In genomic region chr8:95852290-95852689, GRCm38 (mm10) we compare ENCODE assay signal across 8 mouse cellular contexts. TPM values are rescaled to one million over a fixed set of nuclear protein-coding genes. Genes with fewer than 3 reads are reported as not detected.
DNase-seq lines count a peak whose midpoint lies in the region; ATAC-seq and TF ChIP-seq lines count a peak whose summit lies in the region.

No protein-coding gene starts in this region.

- WGBS in embryonic facial prominence, embryonic 11.5 days = 76% methylated on average over 4 of the region's 4 CpGs
- 53% methylated on average over 4 of the region's 4 CpGs for WGBS in heart, postnatal 0 days

- H3K9ac ChIP-seq in embryonic facial prominence, embryonic 11.5 days (replicated peaks; ENCODE audit: low read length) = no peak overlapping the region
- peak overlapping the region; percentile 61; the same call in 1 of the 2 replicates for H3K9ac ChIP-seq in heart, postnatal 0 days (replicated peaks; ENCODE audit: low read depth, low read length)

- no peaks in the 10 kb centered on the region for H3K4me1 ChIP-seq in embryonic facial prominence, embryonic 11.5 days (ENCODE audit: control insufficient read depth, insufficient read depth, low read length)
- peaks cover 6% of the 10 kb centered on the region for H3K4me1 ChIP-seq in heart, postnatal 0 days (ENCODE audit: control insufficient read depth, insufficient read depth)

- no peak overlapping the region for H3K27ac ChIP-seq in embryonic facial prominence, embryonic 11.5 days (replicated peaks; ENCODE audit: low read depth, low read length)
- H3K27ac ChIP-seq in heart, postnatal 0 days (ENCODE audit: low read depth) = no peak overlapping the region

- no peaks in the 10 kb centered on the region for H3K36me3 ChIP-seq in embryonic facial prominence, embryonic 11.5 days (replicated peaks; ENCODE audit: control insufficient read depth, insufficient read depth, low read depth, low read length)
- H3K36me3 ChIP-seq in heart, postnatal 0 days (replicated peaks; ENCODE audit: control insufficient read depth, insufficient read depth, low read length) = 0 out of 2 replicates have a peak, but pooled peaks cover 5% of the 10 kb centered on the region

- H3K9me3 ChIP-seq in embryonic facial prominence, embryonic 11.5 days (replicated peaks; ENCODE audit: control insufficient read depth, low read length) = no peaks in the 10 kb centered on the region
- H3K9me3 ChIP-seq in heart, postnatal 0 days (replicated peaks; ENCODE audit: control insufficient read depth, low read length) = no peaks in the 10 kb centered on the region

- no peaks in the 10 kb centered on the region for H3K27me3 ChIP-seq in embryonic facial prominence, embryonic 11.5 days (ENCODE audit: control insufficient read depth, insufficient read depth, low read length)
- H3K27me3 ChIP-seq in heart, postnatal 0 days (ENCODE audit: control insufficient read depth, insufficient read depth, low read length) = no peaks in the 10 kb centered on the region

- H3K4me3 ChIP-seq in embryonic facial prominence, embryonic 11.5 days (ENCODE audit: low read depth, low read length) = peak overlapping the region; percentile 62
- H3K4me3 ChIP-seq in heart, postnatal 0 days (ENCODE audit: low read depth, low read length) = peak overlapping the region; percentile 65

- H3K4me2 ChIP-seq in embryonic facial prominence, embryonic 11.5 days (ENCODE audit: low read depth, low read length) = peak overlapping the region; percentile 54; the same call in 1 of the 2 replicates
- H3K4me2 ChIP-seq in heart, postnatal 0 days (ENCODE audit: low read depth, low read length) = peak overlapping the region; percentile 87

- no peak for TF ChIP-seq EP300 in heart, postnatal 0 days (IDR thresholded peaks at IDR 0.05; ENCODE audit: low read depth)

- TF ChIP-seq CTCF in heart, postnatal 0 days (IDR thresholded peaks at IDR 0.05; ENCODE audit: low read depth) = no peak

- no peak for ATAC-seq in embryonic facial prominence, embryonic 11.5 days (replicated peaks; ENCODE audit: insufficient number of reproducible peaks, low FRiP score, low TSS enrichment, low read depth)
- ATAC-seq in heart, postnatal 0 days (ENCODE audit: insufficient read depth, low read depth) = no peak
- peak; percentile 92 for ATAC-seq in megakaryocyte, adult 5-6 weeks (ENCODE audit: poor library complexity, severe bottlenecking)

- peak; percentile 18 for DNase-seq in ovary, postnatal 36 days (ENCODE audit: low spot score)
- no peak for DNase-seq in ovary, postnatal 14 days (ENCODE audit: low spot score)
- DNase-seq in embryonic facial prominence, embryonic 11.5 days (ENCODE audit: low spot score) = no peak
- peak; percentile 29 for DNase-seq in heart, postnatal 0 days (ENCODE audit: low spot score)
- DNase-seq in kidney, postnatal 25 days = peak; percentile 63 to 76
- no peak for DNase-seq in thymus, postnatal 10 days (ENCODE audit: low spot score in 2 of 2)
- no peak for DNase-seq in layer of hippocampus, postnatal 25 days (ENCODE audit: extremely low spot score in 1 of 2, low spot score in 1 of 2)

RNA-seq across cellular contexts. Expression of gene Slc38a7, which starts 1.0 kb away (rescaled TPM):
- polyA plus RNA-seq in embryonic facial prominence, embryonic 11.5 days (2014; fragmentation: Nextera tagmentation; extraction: Ambion mirVana) = 15.2 and 15.4 TPM in 2 replicates
- total RNA-seq in heart, postnatal 0 days (2014; rRNA removed; ENCODE audit: low replicate concordance) = 8.7 and 12.5 TPM in 2 replicates
- 7.2 and 7.8 TPM in 2 replicates for polyA plus RNA-seq in heart, postnatal 0 days (2015; fragmentation: Nextera tagmentation; extraction: Ambion mirVana)
- 8.0 and 10.0 TPM in 2 replicates for total RNA-seq in megakaryocyte, adult 5-6 weeks (2015)
- 9.1 and 11.7 TPM in 2 replicates for total RNA-seq in megakaryocyte, adult 5-6 weeks (2017)
- 10 to 100 TPM; 29.1 to 31.1 TPM for total RNA-seq in layer of hippocampus, postnatal 25 days (2021)

RNA-seq across cellular contexts. Expression of gene Sap18b, which starts 27.1 kb away (rescaled TPM):
- polyA plus RNA-seq in embryonic facial prominence, embryonic 11.5 days (2014; fragmentation: Nextera tagmentation; extraction: Ambion mirVana) = 402 and 452 TPM in 2 replicates
- 65.4 and 65.9 TPM in 2 replicates for total RNA-seq in heart, postnatal 0 days (2014; rRNA removed; ENCODE audit: low replicate concordance)
- polyA plus RNA-seq in heart, postnatal 0 days (2015; fragmentation: Nextera tagmentation; extraction: Ambion mirVana) = 283 and 292 TPM in 2 replicates
- 89.7 and 139 TPM in 2 replicates for total RNA-seq in megakaryocyte, adult 5-6 weeks (2015)
- 222 and 239 TPM in 2 replicates for total RNA-seq in megakaryocyte, adult 5-6 weeks (2017)
- 100 to 1,000 TPM; 121 to 139 TPM for total RNA-seq in layer of hippocampus, postnatal 25 days (2021)

RNA-seq across cellular contexts. Expression of gene Got2, which starts 36.1 kb away (rescaled TPM):
- polyA plus RNA-seq in embryonic facial prominence, embryonic 11.5 days (2014; fragmentation: Nextera tagmentation; extraction: Ambion mirVana) = 79.8 and 95.8 TPM in 2 replicates
- 624 and 648 TPM in 2 replicates for total RNA-seq in heart, postnatal 0 days (2014; rRNA removed; ENCODE audit: low replicate concordance)
- 605 and 617 TPM in 2 replicates for polyA plus RNA-seq in heart, postnatal 0 days (2015; fragmentation: Nextera tagmentation; extraction: Ambion mirVana)
- 80.2 and 81.2 TPM in 2 replicates for total RNA-seq in megakaryocyte, adult 5-6 weeks (2015)
- 69.6 and 77.8 TPM in 2 replicates for total RNA-seq in megakaryocyte, adult 5-6 weeks (2017)
- total RNA-seq in layer of hippocampus, postnatal 25 days (2021) = 100 to 1,000 TPM; 228 to 234 TPM

RNA-seq across cellular contexts. Expression of gene Cnot1, which starts 45.0 kb away (rescaled TPM):
- 119 and 120 TPM in 2 replicates for polyA plus RNA-seq in embryonic facial prominence, embryonic 11.5 days (2014; fragmentation: Nextera tagmentation; extraction: Ambion mirVana)
- 203 and 290 TPM in 2 replicates for total RNA-seq in heart, postnatal 0 days (2014; rRNA removed; ENCODE audit: low replicate concordance)
- 21.0 and 22.7 TPM in 2 replicates for polyA plus RNA-seq in heart, postnatal 0 days (2015; fragmentation: Nextera tagmentation; extraction: Ambion mirVana)
- 174 and 179 TPM in 2 replicates for total RNA-seq in megakaryocyte, adult 5-6 weeks (2015)
- 107 and 144 TPM in 2 replicates for total RNA-seq in megakaryocyte, adult 5-6 weeks (2017)
- 100 to 1,000 TPM; 121 to 133 TPM for total RNA-seq in layer of hippocampus, postnatal 25 days (2021)

Comparison
In these comparisons a context has a peak if more than half of its experiments do, and no peak if none do; other contexts are left out.
1. DNase-seq: peak in ovary, postnatal 36 days (single experiment), heart, postnatal 0 days (single experiment) and kidney, postnatal 25 days (2 of 2); none in ovary, postnatal 14 days (single experiment), embryonic facial prominence, embryonic 11.5 days (single experiment), thymus, postnatal 10 days (0 of 2) and layer of hippocampus, postnatal 25 days (0 of 2).